In the genomic region with DNA sequence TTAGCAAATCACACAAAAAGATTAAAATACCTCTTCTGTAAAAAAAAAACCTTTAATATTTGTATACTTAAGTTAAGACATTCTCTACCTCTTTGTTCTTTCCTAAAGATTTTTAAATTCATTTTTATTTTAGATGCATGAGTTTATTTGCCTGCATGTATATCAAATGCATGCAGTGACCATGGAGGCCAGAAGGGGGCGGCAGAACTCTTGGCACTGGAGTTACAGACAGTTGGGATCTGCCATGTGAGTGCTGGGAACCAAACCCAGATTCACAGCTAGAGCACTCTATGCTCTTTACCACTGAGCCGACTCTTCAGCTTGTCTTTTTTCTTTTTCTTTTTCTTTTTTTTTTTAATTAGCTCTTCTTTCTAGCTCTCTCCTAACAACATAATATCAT, we compare ENCODE assay signal across 11 mouse cellular contexts. TPM values are rescaled to one million over a fixed set of nuclear protein-coding genes. Genes with fewer than 3 reads are reported as not detected.
DNase-seq lines count a peak whose midpoint lies in the region; ATAC-seq and TF ChIP-seq lines count a peak whose summit lies in the region.
"Had no signal": no experiment of that assay in that cellular context is flagged by ENCODE, and none has a peak within 500 bp of the region (broad histone marks: within the 10 kb centered on the region; RNA-seq: fewer than 3 reads in every experiment).

No protein-coding gene starts in this region.

- H3K4me2 ChIP-seq in kidney, postnatal 0 days (ENCODE audit: low read length), result no peak overlapping the region
- no peak overlapping the region for H3K4me2 ChIP-seq in hindbrain, embryonic 14.5 days (replicated peaks)
- H3K4me2 ChIP-seq: limb, embryonic 12.5 days; neural tube, embryonic 13.5 days had no signal

- H3K27ac ChIP-seq in kidney, postnatal 0 days, result no peak overlapping the region
- no peak overlapping the region for H3K27ac ChIP-seq in hindbrain, embryonic 14.5 days
- H3K27ac ChIP-seq: hindbrain, embryonic 10.5 days; limb, embryonic 12.5 days; neural tube, embryonic 13.5 days had no signal

- H3K36me3 ChIP-seq in kidney, postnatal 0 days (ENCODE audit: insufficient read depth, low read length), result no peaks in the 10 kb centered on the region
- no peaks in the 10 kb centered on the region for H3K36me3 ChIP-seq in hindbrain, embryonic 14.5 days (replicated peaks; ENCODE audit: control insufficient read depth, insufficient read depth)
- H3K36me3 ChIP-seq: hindbrain, embryonic 10.5 days; limb, embryonic 12.5 days; neural tube, embryonic 13.5 days had no signal

- no peak for DNase-seq in kidney, postnatal 0 days (ENCODE audit: low spot score)
- DNase-seq in kidney, adult 11 months, result no peak
- peak; percentile 18 for DNase-seq in thymus, postnatal 25 days
- DNase-seq in thymus, postnatal 10 days (ENCODE audit: low spot score in 2 of 2), result no peak
- DNase-seq in ZHBTc4 (ENCODE audit: low read depth, low spot score), result peak; percentile 57
- DNase-seq in ovary, postnatal 36 days (ENCODE audit: low spot score), result no peak
- DNase-seq in hindbrain, embryonic 14.5 days (ENCODE audit: low spot score), result no peak
- DNase-seq: right cerebral cortex, postnatal 25 days had no signal

- no peaks in the 10 kb centered on the region for H3K27me3 ChIP-seq in kidney, postnatal 0 days (ENCODE audit: insufficient read depth, low read length)
- no peaks in the 10 kb centered on the region for H3K27me3 ChIP-seq in hindbrain, embryonic 14.5 days (ENCODE audit: control insufficient read depth, insufficient read depth, low read length)
- H3K27me3 ChIP-seq: limb, embryonic 12.5 days; neural tube, embryonic 13.5 days had no signal

- H3K9ac ChIP-seq in kidney, postnatal 0 days (ENCODE audit: low read depth, low read length), result no peak overlapping the region
- H3K9ac ChIP-seq in hindbrain, embryonic 14.5 days, result no peak overlapping the region
- H3K9ac ChIP-seq: limb, embryonic 12.5 days; neural tube, embryonic 13.5 days had no signal

- no peak overlapping the region for H3K4me3 ChIP-seq in kidney, postnatal 0 days (replicated peaks; ENCODE audit: low read depth, low read length)
- no peak overlapping the region for H3K4me3 ChIP-seq in hindbrain, embryonic 14.5 days (replicated peaks; ENCODE audit: low read length)
- H3K4me3 ChIP-seq: hindbrain, embryonic 10.5 days; limb, embryonic 12.5 days; neural tube, embryonic 13.5 days had no signal

- H3K4me1 ChIP-seq in kidney, postnatal 0 days (replicated peaks; ENCODE audit: insufficient read depth, low read length), result no peaks in the 10 kb centered on the region
- peaks cover 3% of the 10 kb centered on the region; the same call in 1 of the 2 replicates for H3K4me1 ChIP-seq in hindbrain, embryonic 14.5 days (replicated peaks; ENCODE audit: control insufficient read depth, insufficient read depth, low read length)
- H3K4me1 ChIP-seq: limb, embryonic 12.5 days had no signal

- WGBS in kidney, postnatal 0 days, result 63% methylated on average over 2 of the region's 2 CpGs
- 60% methylated on average over 2 of the region's 2 CpGs for WGBS in hindbrain, embryonic 14.5 days

- H3K9me3 ChIP-seq in kidney, postnatal 0 days (replicated peaks; ENCODE audit: low read length), result no peaks in the 10 kb centered on the region
- H3K9me3 ChIP-seq in hindbrain, embryonic 14.5 days (ENCODE audit: control insufficient read depth, low read length), result no peaks in the 10 kb centered on the region
- H3K9me3 ChIP-seq: neural tube, embryonic 13.5 days had no signal

- no peak for ATAC-seq in kidney, postnatal 0 days (replicated peaks; ENCODE audit: low FRiP score, low read depth)
- no peak for ATAC-seq in hindbrain, embryonic 14.5 days (ENCODE audit: low FRiP score)

- TF ChIP-seq CTCF in kidney, postnatal 0 days (IDR thresholded peaks at IDR 0.05; ENCODE audit: low read depth), result 0 out of 2 replicates have a peak, but pooled peaks have one; percentile 27

RNA-seq across cellular contexts. Expression of gene Fra10ac1, which starts 4.7 kb away (rescaled TPM):
- 36.5 and 37.6 TPM in 2 replicates for polyA plus RNA-seq in kidney, postnatal 0 days (2015; fragmentation: Nextera tagmentation; extraction: Ambion mirVana)
- polyA plus RNA-seq in hindbrain, embryonic 14.5 days (2014; fragmentation: Nextera tagmentation; extraction: Ambion mirVana), result 33.5 and 34.5 TPM in 2 replicates

RNA-seq across cellular contexts. Expression of gene Lgi1, which starts 35.6 kb away (rescaled TPM):
- polyA plus RNA-seq in kidney, postnatal 0 days (2015; fragmentation: Nextera tagmentation; extraction: Ambion mirVana), result 1.4 and 1.6 TPM in 2 replicates
- polyA plus RNA-seq in hindbrain, embryonic 14.5 days (2014; fragmentation: Nextera tagmentation; extraction: Ambion mirVana), result 22.2 TPM in 2 replicates

Comparison
In these comparisons a context has a peak if more than half of its experiments do, and no peak if none do; other contexts are left out.
1. DNase-seq: peak in thymus, postnatal 25 days (single experiment) and ZHBTc4 (single experiment); none in kidney, postnatal 0 days (single experiment), kidney, adult 11 months (single experiment), thymus, postnatal 10 days (0 of 2), ovary, postnatal 36 days (single experiment) and hindbrain, embryonic 14.5 days (single experiment).